Mouse (Mus musculus) olfactory bulb, adult 2 months (tissue): ENCODE measurements around the gene Map10. TPM values are rescaled to one million over a fixed set of nuclear protein-coding genes. Genes with fewer than 3 reads are reported as not detected.

Experiments used
- H3K27ac ChIP-seq: fragments of 200-500 bp; 2 replicates; pipeline ENCODE4 v1.5.1; 2012; ENCODE audit warnings: low read depth, low read length; ENCODE audit not compliant: insufficient read depth
- H3K4me1 ChIP-seq: fragments of 200-500 bp; 2 replicates; pipeline ENCODE4 v1.6.1; 2012; ENCODE audit warnings: low read length; ENCODE audit not compliant: control insufficient read depth, insufficient read depth
- H3K4me3 ChIP-seq: fragments of 200-500 bp; 2 replicates; pipeline ENCODE4 v1.5.1; 2012; ENCODE audit warnings: mild to moderate bottlenecking, low read depth, low read length, moderate library complexity; ENCODE audit not compliant: insufficient read depth
- CTCF ChIP-seq: fragments of 200-500 bp; IDR thresholded peaks from 2 replicates; pipeline ENCODE4 v1.5.1; 2012; ENCODE audit warnings: low read depth, mild to moderate bottlenecking, low read length, moderate library complexity; ENCODE audit not compliant: insufficient read depth
- POLR2A ChIP-seq: fragments of 200-500 bp; IDR thresholded peaks from 2 replicates; pipeline ENCODE4 v1.6.1; 2012; ENCODE audit warnings: mild to moderate bottlenecking, low read depth, low read length, moderate library complexity; ENCODE audit not compliant: insufficient read depth
- WGBS: fragments of 180-500 bp; shearing (Covaris S2); methylation state at CpG from one replicate; pipeline ENCODE4 v1.1.7; 2018; 5-methylcytosine and 5-hydroxymethylcytosine counted together
- polyA plus RNA-seq: library from polyadenylated mRNA; stranded (reverse); fragments of >200 nt; gene quantifications from 2 replicates; pipeline ENCODE4 v1.2.4, GENCODE M21; 2012; ENCODE audit warnings: low replicate concordance; ENCODE audit not compliant: missing spikeins, insufficient read depth, insufficient read length

The Map10 gene
- polyA plus RNA-seq, 1 experiment: not detected

DNA sequence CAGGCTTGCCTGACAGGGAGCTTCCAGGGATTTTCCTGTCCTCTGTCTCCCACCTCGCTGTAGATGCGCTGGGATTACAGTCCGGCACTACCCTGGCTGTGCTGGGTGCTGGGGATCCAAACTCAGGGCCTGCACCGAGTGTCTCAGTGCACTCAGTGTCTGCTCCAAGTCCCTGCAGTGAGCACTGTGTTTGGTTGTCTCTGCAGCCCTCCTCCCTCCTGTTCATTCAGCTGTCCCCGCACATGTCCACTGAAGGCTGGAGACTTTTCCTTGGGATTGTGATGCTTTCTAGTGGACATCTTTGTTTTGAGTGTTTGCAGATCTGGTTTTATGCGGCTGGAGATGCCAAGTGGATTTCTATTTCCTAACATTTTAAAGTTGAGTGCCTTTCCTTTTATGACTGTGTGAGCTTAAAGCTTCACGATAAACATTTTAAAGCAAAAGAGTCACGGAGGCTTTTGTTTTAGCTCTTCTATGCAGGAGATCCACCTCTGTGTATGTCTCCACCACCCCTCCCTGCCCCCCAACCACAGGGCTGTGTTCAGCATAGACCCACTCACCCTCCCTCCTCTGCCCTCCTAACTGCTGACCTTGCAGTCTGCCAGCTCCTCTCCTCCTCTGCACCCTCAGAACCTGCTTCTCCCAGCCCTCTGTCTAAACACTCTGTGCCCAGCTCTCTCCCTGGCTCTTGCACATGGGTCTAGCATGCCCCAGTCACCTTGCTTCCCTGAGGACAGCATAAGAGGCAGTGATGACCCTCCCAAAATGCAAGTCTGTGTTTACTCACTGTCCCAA lies 9.4 kb downstream of the Map10 start:
- Histone ChIP-seq H3K4me3 (no peak overlapping the region), H3K4me1 (no peaks in the 10 kb centered on the region), H3K27ac (no peak overlapping the region)
- WGBS: 74% methylated on average over 8 of the region's 8 CpGs
- TF ChIP-seq CTCF: no peak

DNA sequence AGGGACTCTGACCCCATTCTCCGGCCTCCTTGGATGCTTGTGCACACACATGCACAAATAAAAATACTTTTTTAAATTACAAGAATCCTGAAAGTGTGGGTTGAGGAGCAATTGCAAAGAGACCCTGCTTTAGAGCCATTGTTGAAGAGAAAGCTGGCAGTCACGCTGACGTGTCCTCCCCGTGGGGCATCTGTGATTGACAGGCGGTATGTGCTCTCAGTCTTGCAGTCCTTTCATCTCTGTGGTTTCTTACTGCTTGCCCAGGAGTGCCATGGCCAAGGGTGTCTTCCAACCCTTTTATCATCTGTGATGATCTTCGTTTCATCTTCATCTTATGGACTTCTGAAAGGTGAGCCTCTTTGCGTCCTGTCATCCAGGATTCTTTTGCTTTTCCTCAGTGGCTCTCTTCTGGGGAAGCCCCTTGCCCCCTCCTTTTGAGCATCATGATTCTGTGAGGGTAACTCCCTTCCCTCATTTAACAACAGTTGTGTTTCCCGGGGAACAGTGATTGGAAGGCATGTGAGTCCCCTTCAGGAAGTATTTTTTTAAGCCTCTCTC lies 11.3 kb downstream of the Map10 start:
- H3K4me1 ChIP-seq: no peaks in the 10 kb centered on the region
- H3K27ac ChIP-seq: no peak overlapping the region
- H3K4me3 ChIP-seq: no peak overlapping the region
- 45% methylated on average over 8 of the region's 8 CpGs for WGBS
- no peak for TF ChIP-seq POLR2A
- TF ChIP-seq CTCF: no peak

DNA sequence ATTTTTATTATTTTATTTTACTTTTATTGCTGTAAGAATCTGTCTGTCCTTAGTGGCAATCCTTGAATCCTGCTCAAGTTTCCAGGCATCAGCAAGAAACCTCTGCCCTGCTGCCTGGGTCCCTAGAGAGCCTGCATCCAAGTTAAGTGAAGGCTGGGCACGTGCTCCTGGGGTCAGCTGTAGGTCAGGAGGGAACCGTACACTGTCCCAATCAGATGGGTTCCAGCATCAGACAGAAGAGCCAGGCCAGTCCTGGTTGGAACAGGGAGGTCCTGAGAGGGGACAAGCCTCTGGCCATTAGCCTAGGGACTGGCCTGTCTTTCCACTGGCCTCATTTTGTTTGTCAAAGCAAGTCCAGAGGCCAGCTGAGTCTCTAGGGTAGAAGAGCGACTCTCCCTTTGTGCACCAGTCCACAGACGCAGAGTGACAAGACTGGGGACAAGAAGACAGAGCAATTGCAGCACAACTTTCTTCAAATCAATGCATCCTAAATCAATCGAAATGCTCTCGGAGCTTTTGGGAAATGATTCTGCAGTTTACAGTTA lies 15.7 kb downstream of the Map10 start:
- Histone ChIP-seq H3K4me1 (no peaks in the 10 kb centered on the region), H3K4me3 (no peak overlapping the region), H3K27ac (no peak overlapping the region)
- no peak for TF ChIP-seq CTCF
- 72% methylated on average over 6 of the region's 6 CpGs for WGBS

DNA sequence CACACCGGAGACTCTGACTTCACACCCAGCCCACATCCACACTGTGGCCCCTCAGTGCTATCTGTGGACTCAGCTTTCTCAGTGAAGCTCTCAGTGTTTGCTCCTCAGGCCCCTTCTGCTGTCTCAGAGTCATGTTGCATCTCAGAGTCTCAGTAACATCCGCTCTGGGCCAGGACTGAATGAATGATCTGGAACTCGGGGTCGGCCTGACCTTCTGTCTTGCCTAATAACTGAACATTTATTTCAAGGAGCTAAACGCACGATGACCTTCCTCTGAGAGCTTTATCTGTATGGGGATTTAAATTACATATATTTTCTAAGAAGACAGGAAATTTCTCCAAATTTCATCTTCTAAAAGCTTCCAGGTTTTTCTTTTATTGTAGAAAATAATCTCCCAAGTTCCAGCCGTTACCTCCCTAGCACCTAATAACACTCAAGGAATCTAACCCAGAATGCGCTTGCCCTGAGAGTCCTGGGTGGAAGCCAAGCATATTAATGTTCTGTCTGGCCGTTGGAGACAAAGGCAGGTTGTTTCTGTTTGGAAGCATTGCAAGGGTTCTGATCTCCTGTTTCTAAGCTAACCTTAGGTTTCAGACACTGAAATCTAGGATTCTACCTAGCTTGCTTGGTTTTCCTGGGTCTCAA lies 16.7 kb downstream of the Map10 start:
- Histone ChIP-seq H3K27ac (no peak overlapping the region), H3K4me3 (no peak overlapping the region), H3K4me1 (no peaks in the 10 kb centered on the region)
- TF ChIP-seq POLR2A (no peak), CTCF (no peak)
- 73% methylated on average over 9 of the region's 9 CpGs for WGBS

DNA sequence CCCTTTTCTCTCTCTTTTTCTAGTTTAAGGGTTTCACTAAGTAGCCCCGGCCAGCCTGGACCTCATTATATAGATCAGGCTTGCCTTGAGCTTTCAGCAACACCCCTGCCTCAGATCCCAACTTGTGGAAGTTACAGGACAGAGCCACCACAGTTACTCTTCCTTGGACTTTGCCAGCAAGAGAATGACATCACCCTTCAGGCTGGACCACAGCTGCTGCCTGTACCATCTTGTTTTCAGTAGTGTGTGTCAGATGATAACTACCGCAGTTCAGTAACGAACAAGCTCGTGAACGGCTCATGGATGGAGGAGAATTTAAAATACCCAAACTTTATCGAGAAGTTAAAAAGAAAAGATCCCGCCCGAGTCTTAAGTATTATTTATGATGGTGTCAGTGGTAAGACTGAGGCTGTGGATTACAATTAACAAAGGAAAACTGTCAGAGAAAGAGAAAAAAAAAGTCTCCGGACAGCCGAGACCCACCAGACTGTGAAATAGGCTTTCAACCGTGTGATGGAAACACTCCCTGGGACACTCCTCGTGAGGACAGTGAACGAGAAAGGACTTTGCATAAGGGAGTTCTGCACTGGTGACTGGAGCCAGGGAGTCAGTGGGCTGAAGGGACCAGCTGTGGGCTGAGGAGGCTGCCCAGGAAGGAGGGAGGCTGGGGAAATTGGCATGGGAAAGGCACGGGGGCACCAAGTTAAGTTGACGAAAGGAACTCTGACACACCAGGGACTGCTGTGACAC lies 20.7 kb downstream of the Map10 start:
- no peaks in the 10 kb centered on the region for H3K4me1 ChIP-seq
- WGBS: 45% methylated on average over 15 of the region's 15 CpGs
- H3K27ac ChIP-seq: no peak overlapping the region
- no peak overlapping the region for H3K4me3 ChIP-seq
- TF ChIP-seq CTCF (no peak), POLR2A (no peak)

DNA sequence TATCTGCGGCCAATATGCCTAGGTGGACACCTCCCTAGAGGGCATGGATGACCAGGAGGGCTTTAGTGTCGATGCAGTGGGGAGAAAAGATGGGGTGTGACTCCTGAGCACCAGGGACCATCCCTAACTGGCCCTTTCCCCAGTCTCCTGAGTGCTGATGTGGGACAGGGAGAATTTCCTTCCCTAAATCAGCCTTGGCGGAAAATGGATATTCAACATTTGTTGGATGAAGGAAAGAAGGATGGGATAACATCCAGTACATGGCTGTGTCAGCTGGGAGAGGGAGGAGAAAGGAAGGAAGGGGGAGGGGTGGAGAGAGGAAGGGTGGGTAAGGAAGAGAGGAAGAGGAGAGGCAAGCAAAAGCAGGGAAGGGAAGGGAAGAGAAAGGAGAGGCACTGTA lies 21.3 kb downstream of the Map10 start:
- Histone ChIP-seq H3K4me1 (no peaks in the 10 kb centered on the region), H3K27ac (no peak overlapping the region), H3K4me3 (no peak overlapping the region)
- TF ChIP-seq POLR2A: no peak
- no peak for TF ChIP-seq CTCF
- WGBS: 83% methylated on average over 3 of the region's 3 CpGs

DNA sequence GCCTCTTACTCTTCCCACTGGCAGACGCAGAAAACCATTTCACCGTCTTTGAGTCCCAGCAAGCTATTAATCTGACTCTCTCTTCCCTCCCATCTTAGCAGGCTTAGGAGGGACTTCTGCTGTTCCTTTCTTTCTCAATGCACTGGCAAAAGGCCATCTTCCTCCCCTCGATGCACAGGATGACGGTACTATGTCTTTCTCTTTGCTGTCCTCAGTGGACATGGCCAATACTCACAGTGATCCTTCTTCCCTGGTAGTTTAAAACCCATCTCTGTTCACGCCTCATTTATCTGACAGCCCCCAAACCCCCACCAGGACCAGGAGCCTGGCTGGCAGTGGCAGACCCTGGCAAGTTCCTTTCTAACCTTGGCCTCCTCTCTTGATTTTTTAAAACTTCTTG lies 22.8 kb downstream of the Map10 start:
- no peaks in the 10 kb centered on the region for H3K4me1 ChIP-seq
- H3K4me3 ChIP-seq: no peak overlapping the region
- no peak for TF ChIP-seq POLR2A
- TF ChIP-seq CTCF: no peak
- 62% methylated on average over 5 of the region's 5 CpGs for WGBS
- H3K27ac ChIP-seq: no peak overlapping the region

DNA sequence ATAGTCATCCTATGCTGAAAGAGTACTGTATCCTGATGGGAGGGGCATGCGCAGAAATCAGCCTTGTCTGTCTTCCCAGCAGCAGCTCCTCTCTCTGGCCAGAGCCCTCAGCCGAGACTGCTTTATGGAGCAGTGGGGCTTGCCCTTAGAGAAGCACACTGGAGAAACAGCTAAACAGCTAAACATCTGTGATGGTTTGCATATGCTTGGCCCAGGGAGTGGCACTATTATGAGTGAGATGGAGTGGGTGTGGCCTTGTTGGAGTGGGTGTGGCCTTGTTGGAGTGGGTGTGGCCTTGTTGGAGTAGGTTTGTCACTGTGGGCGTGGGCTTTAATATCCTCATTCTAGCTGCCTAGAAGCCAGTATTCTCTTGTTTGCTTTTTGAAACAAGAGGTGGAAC lies 23.6 kb downstream of the Map10 start:
- Histone ChIP-seq H3K4me1 (no peaks in the 10 kb centered on the region), H3K27ac (no peak overlapping the region), H3K4me3 (no peak overlapping the region)
- 85% methylated on average over 3 of the region's 3 CpGs for WGBS
- no peak for TF ChIP-seq CTCF
- TF ChIP-seq POLR2A: no peak
